Mouse (Mus musculus): ENCODE results near the gene Gm26620. TPM values are rescaled to one million over a fixed set of nuclear protein-coding genes. Genes with fewer than 3 reads are reported as not detected.
A peak's percentile ranks its signal among the peaks of the same experiment; 100 is the strongest.

Gene Gm26620
- polyA plus RNA-seq, 1 experiment from 2014 or later = 0.45 TPM

DNA sequence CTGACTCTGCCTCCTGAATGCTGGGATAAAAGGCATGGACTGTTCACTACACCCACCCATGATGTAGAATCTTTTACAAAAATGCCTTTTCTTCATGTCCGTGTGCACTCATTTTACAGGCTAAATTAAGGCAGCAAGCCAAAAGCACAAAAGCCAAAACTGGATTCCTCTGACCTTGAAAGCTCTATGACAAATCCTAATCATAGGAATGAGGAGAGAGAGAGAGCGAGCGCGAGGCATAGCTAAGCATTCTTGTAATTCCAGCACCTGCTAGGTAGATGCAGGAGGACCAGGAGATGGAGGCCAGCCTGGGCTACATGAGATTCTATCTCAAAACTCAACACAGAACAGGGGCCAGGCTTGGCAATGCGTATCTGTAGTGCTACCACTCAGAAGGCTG lies 8.0 kb upstream of the Gm26620 start:
- H3K4me2 ChIP-seq (replicated peaks; ENCODE audit: low read depth, low read length) = no peak overlapping the region
- no peak overlapping the region for H3K9ac ChIP-seq (replicated peaks; ENCODE audit: low read depth, low read length)
- H3K9me3 ChIP-seq (ENCODE audit: control insufficient read depth, low read depth, low read length) = no peaks in the 10 kb centered on the region
- ATAC-seq (ENCODE audit: insufficient number of reproducible peaks, insufficient read depth, low FRiP score, low read depth) = no peak
- H3K27me3 ChIP-seq (ENCODE audit: control insufficient read depth, insufficient read depth, low read length) = no peaks in the 10 kb centered on the region
- H3K36me3 ChIP-seq (ENCODE audit: control insufficient read depth, insufficient read depth, low read length) = peaks cover 31% of the 10 kb centered on the region; the same call in 1 of the 2 replicates
- no peak overlapping the region for H3K4me3 ChIP-seq (ENCODE audit: low read depth, low read length)
- H3K4me1 ChIP-seq (ENCODE audit: control insufficient read depth, insufficient read depth, low read length) = no peaks in the 10 kb centered on the region
- 86% methylated on average over 5 of the region's 5 CpGs for WGBS
- H3K27ac ChIP-seq (ENCODE audit: low read length) = no peak overlapping the region

DNA sequence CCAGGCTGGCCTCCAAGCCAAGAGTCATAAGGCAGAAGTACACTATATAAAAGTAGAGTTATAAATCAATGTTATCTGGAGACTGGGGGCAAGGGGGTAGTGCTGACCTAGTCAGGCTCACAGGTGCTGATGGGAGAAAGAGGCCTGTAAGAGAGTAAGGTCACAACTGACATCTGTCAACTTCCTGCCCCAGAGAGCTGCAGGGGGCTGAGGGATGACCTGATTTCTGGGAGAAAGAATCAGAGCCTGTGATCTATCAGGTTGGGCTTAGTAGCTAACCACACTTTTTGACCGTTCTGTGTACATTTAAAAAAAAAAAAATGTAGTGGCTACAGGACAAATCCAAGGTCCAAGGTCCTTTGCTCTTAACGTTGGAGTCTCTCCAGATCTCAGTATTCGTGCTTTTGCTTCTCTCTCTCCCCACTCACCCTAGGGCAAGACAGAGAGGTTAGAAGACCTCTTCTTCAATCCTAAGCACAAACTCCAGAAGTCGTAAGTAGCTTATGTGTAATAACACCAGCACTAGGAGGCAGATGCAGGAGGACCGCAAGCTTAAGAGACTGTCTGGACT lies 1.9 kb upstream of the Gm26620 start:
- Histone ChIP-seq H3K36me3 (ENCODE audit: control insufficient read depth, insufficient read depth, low read length) (peaks cover 18% of the 10 kb centered on the region; the same call in 1 of the 2 replicates), H3K4me3 (ENCODE audit: low read depth, low read length) (no peak overlapping the region), H3K4me2 (replicated peaks; ENCODE audit: low read depth, low read length) (no peak overlapping the region), H3K27ac (ENCODE audit: low read length) (no peak overlapping the region), H3K9ac (replicated peaks; ENCODE audit: low read depth, low read length) (no peak overlapping the region), H3K9me3 (ENCODE audit: control insufficient read depth, low read depth, low read length) (no peaks in the 10 kb centered on the region), H3K4me1 (ENCODE audit: control insufficient read depth, insufficient read depth, low read length) (peaks cover 4% of the 10 kb centered on the region; the same call in 1 of the 2 replicates), H3K27me3 (ENCODE audit: control insufficient read depth, insufficient read depth, low read length) (no peaks in the 10 kb centered on the region)
- WGBS = 60% methylated on average over 5 of the region's 5 CpGs
- no peak for ATAC-seq (ENCODE audit: insufficient number of reproducible peaks, insufficient read depth, low FRiP score, low read depth)

DNA sequence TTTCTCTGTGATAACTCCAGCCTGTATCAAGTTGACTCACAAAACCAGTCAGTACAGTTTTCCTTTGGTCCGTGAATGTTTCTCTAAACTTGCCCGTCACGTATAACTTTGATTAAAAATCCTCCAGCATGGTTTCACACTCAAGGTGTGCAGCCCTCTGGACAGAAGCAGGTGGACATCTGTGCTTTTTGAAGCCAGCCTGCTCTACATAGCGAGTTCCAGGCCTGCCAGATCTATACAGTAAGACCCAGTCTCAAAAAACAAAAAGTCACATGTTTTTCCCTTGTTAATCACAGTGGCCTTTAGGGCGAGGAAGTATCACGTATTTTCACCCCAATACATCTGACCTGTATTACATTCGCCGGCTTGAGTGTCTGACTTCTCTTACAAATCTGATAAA lies 475 bp upstream of the Gm26620 start:
- Histone ChIP-seq H3K27me3 (ENCODE audit: control insufficient read depth, insufficient read depth, low read length) (no peaks in the 10 kb centered on the region), H3K4me2 (replicated peaks; ENCODE audit: low read depth, low read length) (peak overlapping the region; percentile 84), H3K4me3 (ENCODE audit: low read depth, low read length) (peak overlapping the region; percentile 59), H3K27ac (ENCODE audit: low read length) (no peak overlapping the region), H3K9me3 (ENCODE audit: control insufficient read depth, low read depth, low read length) (no peaks in the 10 kb centered on the region), H3K9ac (replicated peaks; ENCODE audit: low read depth, low read length) (peak overlapping the region; percentile 58), H3K36me3 (ENCODE audit: control insufficient read depth, insufficient read depth, low read length) (peaks cover 13% of the 10 kb centered on the region; the same call in 1 of the 2 replicates), H3K4me1 (ENCODE audit: control insufficient read depth, insufficient read depth, low read length) (peaks cover 4% of the 10 kb centered on the region; the same call in 1 of the 2 replicates)
- no peak for ATAC-seq (ENCODE audit: insufficient number of reproducible peaks, insufficient read depth, low FRiP score, low read depth)
- WGBS = 15% methylated on average over 8 of the region's 8 CpGs

DNA sequence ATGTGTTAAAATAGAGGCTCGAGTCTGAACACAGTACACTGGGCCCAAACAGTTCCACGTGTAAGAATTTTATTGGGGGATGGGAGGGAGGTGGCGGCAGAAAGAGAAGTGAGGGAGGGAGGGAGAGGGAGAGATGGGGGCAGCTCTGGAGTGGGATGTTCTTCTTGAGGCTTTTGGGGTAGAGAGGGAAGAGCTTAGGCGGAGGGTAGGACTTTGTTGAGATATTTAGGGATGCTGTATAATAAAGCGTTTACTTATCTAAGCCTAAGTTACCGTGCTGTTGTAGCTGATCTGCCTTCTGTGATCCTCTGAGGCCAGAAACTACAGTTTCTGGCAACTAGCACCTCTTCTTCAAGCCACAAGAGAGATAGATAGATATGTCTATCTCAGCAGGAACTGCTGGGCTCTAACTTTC lies 1.2 kb downstream of the Gm26620 start:
- 31% methylated on average over 6 of the region's 6 CpGs for WGBS
- no peak overlapping the region for H3K4me2 ChIP-seq (replicated peaks; ENCODE audit: low read depth, low read length)
- H3K36me3 ChIP-seq (ENCODE audit: control insufficient read depth, insufficient read depth, low read length) = peaks cover 5% of the 10 kb centered on the region; the same call in 1 of the 2 replicates
- ATAC-seq (ENCODE audit: insufficient number of reproducible peaks, insufficient read depth, low FRiP score, low read depth) = no peak
- no peak overlapping the region for H3K27ac ChIP-seq (ENCODE audit: low read length)
- H3K4me3 ChIP-seq (ENCODE audit: low read depth, low read length) = no peak overlapping the region
- H3K4me1 ChIP-seq (ENCODE audit: control insufficient read depth, insufficient read depth, low read length) = peaks cover 4% of the 10 kb centered on the region; the same call in 1 of the 2 replicates
- H3K9me3 ChIP-seq (ENCODE audit: control insufficient read depth, low read depth, low read length) = no peaks in the 10 kb centered on the region
- no peak overlapping the region for H3K9ac ChIP-seq (replicated peaks; ENCODE audit: low read depth, low read length)
- H3K27me3 ChIP-seq (ENCODE audit: control insufficient read depth, insufficient read depth, low read length) = no peaks in the 10 kb centered on the region

DNA sequence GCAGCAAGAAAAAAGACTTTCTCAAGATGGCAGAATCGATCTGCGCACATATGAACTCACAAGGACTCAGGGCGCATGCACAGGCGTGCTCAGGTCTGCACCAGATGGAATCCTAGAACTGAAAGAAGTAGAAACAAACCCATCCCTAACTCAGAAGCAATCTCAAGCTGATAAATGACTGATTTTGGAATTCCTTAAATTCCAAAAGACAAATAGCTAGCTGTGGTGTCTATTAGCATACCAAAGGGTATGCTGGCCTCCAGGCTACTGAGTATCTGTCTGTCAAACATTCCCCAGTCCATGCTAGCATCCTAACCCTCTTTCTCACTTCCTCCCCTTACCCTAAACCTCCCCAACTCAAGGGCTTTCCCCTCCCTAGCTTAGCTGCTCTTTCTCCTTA lies 4.4 kb downstream of the Gm26620 start:
- no peak for ATAC-seq (ENCODE audit: insufficient number of reproducible peaks, insufficient read depth, low FRiP score, low read depth)
- 76% methylated on average over 4 of the region's 4 CpGs for WGBS
- Histone ChIP-seq H3K4me3 (ENCODE audit: low read depth, low read length) (no peak overlapping the region), H3K36me3 (ENCODE audit: control insufficient read depth, insufficient read depth, low read length) (no peaks in the 10 kb centered on the region), H3K9ac (replicated peaks; ENCODE audit: low read depth, low read length) (no peak overlapping the region), H3K27ac (ENCODE audit: low read length) (no peak overlapping the region), H3K4me2 (replicated peaks; ENCODE audit: low read depth, low read length) (no peak overlapping the region), H3K9me3 (ENCODE audit: control insufficient read depth, low read depth, low read length) (no peaks in the 10 kb centered on the region), H3K27me3 (ENCODE audit: control insufficient read depth, insufficient read depth, low read length) (no peaks in the 10 kb centered on the region), H3K4me1 (ENCODE audit: control insufficient read depth, insufficient read depth, low read length) (peaks cover 2% of the 10 kb centered on the region; the same call in 1 of the 2 replicates)

DNA sequence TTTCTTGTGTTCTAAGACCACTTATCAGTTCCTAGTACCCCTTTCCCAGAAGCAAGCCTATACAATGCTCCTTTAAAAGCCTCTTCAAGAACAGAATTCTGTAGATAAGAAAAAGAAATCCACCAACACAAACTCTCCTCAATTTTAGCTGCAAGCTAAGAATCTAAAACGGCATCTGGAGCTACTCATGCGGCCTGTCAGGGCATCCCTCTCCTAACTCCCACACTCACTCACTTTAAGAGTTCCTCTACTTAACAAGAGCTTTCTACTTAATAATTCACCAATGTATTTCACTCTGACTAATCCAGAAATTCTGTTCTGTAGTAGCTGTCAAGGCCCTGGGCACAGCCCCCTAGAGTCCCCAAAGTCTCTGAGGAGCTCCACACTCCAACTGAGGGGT lies 6.8 kb downstream of the Gm26620 start:
- H3K4me2 ChIP-seq (replicated peaks; ENCODE audit: low read depth, low read length) = no peak overlapping the region
- H3K9ac ChIP-seq (replicated peaks; ENCODE audit: low read depth, low read length) = no peak overlapping the region
- no peak overlapping the region for H3K4me3 ChIP-seq (ENCODE audit: low read depth, low read length)
- H3K27ac ChIP-seq (ENCODE audit: low read length) = no peak overlapping the region
- no peaks in the 10 kb centered on the region for H3K9me3 ChIP-seq (ENCODE audit: control insufficient read depth, low read depth, low read length)
- no peaks in the 10 kb centered on the region for H3K4me1 ChIP-seq (ENCODE audit: control insufficient read depth, insufficient read depth, low read length)
- ATAC-seq (ENCODE audit: insufficient number of reproducible peaks, insufficient read depth, low FRiP score, low read depth) = no peak; the same call in 1 of the 2 replicates
- 32% methylated on average over 2 of the region's 2 CpGs for WGBS
- H3K36me3 ChIP-seq (ENCODE audit: control insufficient read depth, insufficient read depth, low read length) = no peaks in the 10 kb centered on the region
- H3K27me3 ChIP-seq (ENCODE audit: control insufficient read depth, insufficient read depth, low read length) = no peaks in the 10 kb centered on the region

DNA sequence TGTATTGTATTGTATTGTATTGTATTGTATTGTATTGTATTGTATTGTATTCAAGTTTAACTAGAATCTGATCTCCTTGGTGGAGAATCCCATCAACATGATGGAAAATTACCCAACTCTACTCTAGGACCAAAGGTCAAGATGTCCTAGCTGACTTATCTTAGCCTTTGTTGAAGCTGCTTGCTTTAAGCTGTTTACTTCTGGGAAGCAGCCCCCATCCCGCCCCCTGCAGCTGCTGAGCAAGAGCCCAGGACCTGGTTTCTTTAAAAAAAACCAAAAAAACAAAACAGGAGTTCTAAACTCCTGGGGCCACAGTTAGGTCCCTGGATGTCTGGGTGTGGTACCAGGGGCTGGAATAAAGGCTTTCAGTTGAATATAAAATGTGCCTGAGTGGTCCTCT lies 7.4 kb downstream of the Gm26620 start:
- Histone ChIP-seq H3K4me1 (ENCODE audit: control insufficient read depth, insufficient read depth, low read length) (no peaks in the 10 kb centered on the region), H3K4me3 (ENCODE audit: low read depth, low read length) (no peak overlapping the region), H3K9ac (replicated peaks; ENCODE audit: low read depth, low read length) (no peak overlapping the region), H3K4me2 (replicated peaks; ENCODE audit: low read depth, low read length) (no peak overlapping the region), H3K36me3 (ENCODE audit: control insufficient read depth, insufficient read depth, low read length) (no peaks in the 10 kb centered on the region), H3K9me3 (ENCODE audit: control insufficient read depth, low read depth, low read length) (no peaks in the 10 kb centered on the region), H3K27ac (ENCODE audit: low read length) (no peak overlapping the region), H3K27me3 (ENCODE audit: control insufficient read depth, insufficient read depth, low read length) (no peaks in the 10 kb centered on the region)
- WGBS = 50% methylated on average over 1 of the region's 1 CpGs
- ATAC-seq (ENCODE audit: insufficient number of reproducible peaks, insufficient read depth, low FRiP score, low read depth) = no peak

DNA sequence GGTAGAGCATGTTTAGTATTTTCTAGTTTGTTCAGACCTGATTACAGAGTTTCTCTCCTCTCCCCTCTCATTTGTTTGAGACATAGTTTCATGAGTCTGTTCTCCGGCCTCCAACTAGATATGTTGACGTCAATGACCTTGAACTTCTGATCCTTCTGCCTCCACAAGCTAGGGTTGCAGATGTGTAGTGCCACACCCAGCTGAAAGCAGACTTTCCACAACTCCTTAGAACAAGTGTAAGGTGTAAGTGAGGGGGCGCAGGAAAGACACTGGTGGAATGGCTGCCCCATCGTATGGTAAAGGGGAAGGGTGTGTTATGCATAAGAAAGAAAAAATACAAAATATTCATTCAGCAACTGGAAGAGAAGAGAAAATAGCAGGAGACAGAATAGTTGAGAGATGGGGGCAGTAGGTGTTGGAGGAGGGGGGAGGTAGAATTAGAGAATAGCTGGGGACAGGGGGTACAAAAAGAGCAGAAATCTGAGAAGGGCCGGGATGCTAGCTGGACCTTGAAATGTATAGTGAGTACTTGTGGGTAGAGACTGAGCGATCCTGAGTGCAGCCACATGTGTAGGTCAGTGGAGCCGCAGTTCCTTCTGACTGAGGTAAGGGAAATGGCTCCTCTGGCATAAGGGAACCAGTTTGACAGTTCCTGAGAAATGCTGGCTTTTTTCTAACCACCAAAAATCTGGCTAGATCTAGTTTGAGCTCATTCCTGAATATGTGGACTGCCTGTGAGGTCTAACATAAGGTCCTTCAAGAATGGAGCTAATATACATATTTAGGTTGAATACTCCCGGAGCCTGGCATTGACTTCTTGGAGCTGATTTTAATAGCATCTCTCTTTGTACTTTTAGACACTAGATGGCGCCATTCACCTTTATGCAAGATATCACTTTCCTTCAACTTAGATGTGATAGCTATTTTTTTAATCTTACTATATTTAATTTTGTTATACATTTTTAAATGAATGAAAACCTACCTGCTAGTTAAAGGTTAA lies 10.0 kb downstream of the Gm26620 start:
- no peak for ATAC-seq (ENCODE audit: insufficient number of reproducible peaks, insufficient read depth, low FRiP score, low read depth)
- no peaks in the 10 kb centered on the region for H3K9me3 ChIP-seq (ENCODE audit: control insufficient read depth, low read depth, low read length)
- H3K27me3 ChIP-seq (ENCODE audit: control insufficient read depth, insufficient read depth, low read length) = no peaks in the 10 kb centered on the region
- no peaks in the 10 kb centered on the region for H3K4me1 ChIP-seq (ENCODE audit: control insufficient read depth, insufficient read depth, low read length)
- H3K36me3 ChIP-seq (ENCODE audit: control insufficient read depth, insufficient read depth, low read length) = no peaks in the 10 kb centered on the region
- H3K4me3 ChIP-seq (ENCODE audit: low read depth, low read length) = no peak overlapping the region
- no peak overlapping the region for H3K27ac ChIP-seq (ENCODE audit: low read length)
- H3K4me2 ChIP-seq (replicated peaks; ENCODE audit: low read depth, low read length) = no peak overlapping the region
- no peak overlapping the region for H3K9ac ChIP-seq (replicated peaks; ENCODE audit: low read depth, low read length)
- WGBS = 62% methylated on average over 9 of the region's 9 CpGs

Measured in stomach, embryonic 14.5 days (tissue).